Mouse (Mus musculus): ENCODE data around the gene Otos.

GRCm38 (mm10) chr1:92611008-92611407 lies 37.6 kb downstream of the Otos start:
- TF ChIP-seq POLR2A (IDR thresholded peaks at IDR 0.05; ENCODE audit: low read depth, low read length) (no peak), CTCF (IDR thresholded peaks at IDR 0.05; ENCODE audit: extremely low read depth, insufficient read depth, insufficient read length, insufficient replicate concordance) (peak; percentile 67; the same call in 1 of the 2 replicates)
